Mouse (Mus musculus) intestine, embryonic 14.5 days (tissue): Measurements from ENCODE around the gene BC034090. TPM values are rescaled to one million over a fixed set of nuclear protein-coding genes. Genes with fewer than 3 reads are reported as not detected.

Experiments used
- ATAC-seq: fragments of 200-750 bp; cut with Nextera tagmentation; replicated peaks from 2 replicates; pipeline ENCODE4 v1.8.0; 2017; ENCODE audit warnings: low read depth, moderate number of reproducible peaks, moderate TSS enrichment, moderate library complexity; ENCODE audit not compliant: low FRiP score, low TSS enrichment
- DNase-seq: peaks from one replicate; pipeline ENCODE4 v3.0.0-alpha.2; 2018; ENCODE audit warnings: low spot score
- H3K27ac ChIP-seq: fragments of 300-500 bp; sonication (generic); 2 replicates; pipeline ENCODE4 v1.5.1; 2014; ENCODE audit warnings: low read depth, mild to moderate bottlenecking, control low read depth
- H3K27me3 ChIP-seq: fragments of 300-500 bp; sonication (generic); replicated peaks from 2 replicates; pipeline ENCODE4 v1.6.1; 2014; ENCODE audit warnings: low read length, control low read depth; ENCODE audit not compliant: control insufficient read depth, insufficient read depth
- H3K36me3 ChIP-seq: fragments of 300-500 bp; sonication (generic); 2 replicates; pipeline ENCODE4 v1.6.1; 2014; ENCODE audit warnings: low read length, control low read depth; ENCODE audit not compliant: control insufficient read depth, insufficient read depth
- H3K4me1 ChIP-seq: fragments of 300-500 bp; sonication (generic); replicated peaks from 2 replicates; pipeline ENCODE4 v1.6.1; 2014; ENCODE audit warnings: low read length, control low read depth, mixed read lengths; ENCODE audit not compliant: control insufficient read depth, insufficient read depth
- H3K4me2 ChIP-seq: fragments of 300-500 bp; sonication (generic); 2 replicates; pipeline ENCODE4 v1.6.1; 2014; ENCODE audit warnings: low read length
- H3K4me3 ChIP-seq: fragments of 300-500 bp; sonication (generic); 2 replicates; pipeline ENCODE4 v1.5.1; 2014; ENCODE audit warnings: low read depth, low read length, control low read depth, mixed read lengths
- H3K9ac ChIP-seq: fragments of 300-500 bp; sonication (generic); 2 replicates; pipeline ENCODE4 v1.6.1; 2014; ENCODE audit warnings: mild to moderate bottlenecking, low read length
- H3K9me3 ChIP-seq: fragments of 300-500 bp; sonication (generic); 2 replicates; pipeline ENCODE4 v1.6.1; 2016; ENCODE audit warnings: low read length, control low read depth; ENCODE audit not compliant: control insufficient read depth
- WGBS: fragments of 180-500 bp; shearing (Covaris S2); extraction: QIAGEN DNeasy Blood & Tissue Kit; methylation state at CpG from one replicate; pipeline ENCODE4 v1.1.7; 2014; 5-methylcytosine and 5-hydroxymethylcytosine counted together
- polyA plus RNA-seq: library from polyadenylated mRNA; unstranded; fragments of >200 nt; fragmentation: Nextera tagmentation; extraction: Ambion mirVana; gene quantifications from 2 replicates; pipeline ENCODE4 v1.2.1, GENCODE M21; 2014

The BC034090 gene
- polyA plus RNA-seq, 1 experiment from 2014 or later, result 2.5 TPM

DNA sequence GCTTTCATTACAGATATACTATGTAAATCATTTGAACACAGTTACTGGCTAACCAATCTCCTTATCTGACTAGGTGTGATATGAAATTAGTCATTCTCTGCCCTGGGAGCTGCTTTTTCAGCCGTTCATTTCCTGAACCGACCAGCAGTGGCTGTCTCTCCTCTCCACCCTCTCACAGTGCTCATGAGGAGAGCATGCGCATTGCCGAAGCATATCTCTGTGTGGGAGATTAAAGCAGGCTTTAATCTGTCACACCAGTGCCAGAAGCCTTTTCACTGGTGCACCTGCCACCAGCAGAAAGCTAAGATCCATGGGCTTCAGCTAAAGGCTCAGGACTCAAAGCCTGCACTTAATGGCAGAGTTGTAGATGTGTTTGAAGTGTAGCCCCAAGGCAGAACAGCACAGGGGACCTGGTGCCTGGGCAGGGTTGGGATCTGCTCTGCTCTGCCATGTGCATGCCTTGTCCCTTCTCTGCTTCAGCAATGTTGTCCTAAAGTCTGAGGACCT is 42.8 kb downstream of the BC034090 start:
- Histone ChIP-seq H3K4me3 (no peak overlapping the region), H3K36me3 (peaks cover 32% of the 10 kb centered on the region), H3K9ac (no peak overlapping the region), H3K4me2 (no peak overlapping the region), H3K4me1 (peaks cover 10% of the 10 kb centered on the region), H3K9me3 (no peaks in the 10 kb centered on the region), H3K27me3 (no peaks in the 10 kb centered on the region), H3K27ac (no peak overlapping the region)
- WGBS, result 68% methylated on average over 4 of the region's 4 CpGs
- ATAC-seq (peak; percentile 60; the same call in 1 of the 2 replicates), DNase-seq (no peak)

DNA sequence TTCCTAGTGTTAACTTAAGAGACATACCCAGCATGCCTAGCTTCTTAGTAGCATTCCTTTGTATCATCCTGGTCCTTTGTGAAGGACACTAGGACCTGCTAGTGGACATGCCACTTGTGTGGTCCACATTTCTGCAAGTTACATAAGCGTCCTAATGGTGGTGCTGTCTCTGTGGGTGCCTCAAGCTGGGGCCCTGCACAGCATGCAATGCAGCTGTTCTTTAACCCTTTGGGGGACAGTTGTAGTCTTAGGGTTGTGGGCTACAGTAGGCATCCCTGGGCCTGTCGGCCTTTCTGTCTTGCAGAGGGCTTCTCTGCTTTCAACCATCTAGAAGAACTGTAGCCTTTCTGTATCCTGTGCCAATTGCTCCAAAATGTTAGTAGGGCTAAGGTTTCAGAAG is 43.3 kb downstream of the BC034090 start:
- peaks cover 32% of the 10 kb centered on the region for H3K36me3 ChIP-seq
- no peak overlapping the region for H3K9ac ChIP-seq
- no peak overlapping the region for H3K4me3 ChIP-seq
- no peak for DNase-seq
- no peaks in the 10 kb centered on the region for H3K9me3 ChIP-seq
- no peak overlapping the region for H3K4me2 ChIP-seq
- no peaks in the 10 kb centered on the region for H3K27me3 ChIP-seq
- ATAC-seq, result peak; percentile 6; the same call in 1 of the 2 replicates
- WGBS, result 63% methylated on average over 2 of the region's 2 CpGs
- no peak overlapping the region for H3K27ac ChIP-seq
- peaks cover 10% of the 10 kb centered on the region for H3K4me1 ChIP-seq

DNA sequence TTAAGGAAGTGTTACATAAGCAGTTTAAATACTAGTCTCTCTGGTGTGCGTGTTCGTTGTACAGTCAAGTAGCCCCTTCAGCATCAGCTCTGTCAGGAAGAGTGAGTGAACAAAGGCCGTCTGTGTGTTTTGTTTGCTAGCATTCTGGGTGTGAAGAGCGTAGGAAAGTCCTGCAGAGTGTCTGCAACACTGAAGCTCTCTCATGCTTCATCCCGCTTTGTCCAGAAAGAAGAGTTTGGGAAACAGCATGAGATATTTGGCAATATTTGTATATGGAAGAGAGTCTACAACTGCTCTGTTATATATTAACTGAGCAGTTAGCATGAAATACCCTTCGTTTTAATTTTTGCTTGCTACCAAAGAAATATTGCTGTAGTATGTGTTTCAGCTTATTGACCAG is 44.7 kb downstream of the BC034090 start:
- DNase-seq (no peak), ATAC-seq (no peak)
- 79% methylated on average over 6 of the region's 6 CpGs for WGBS
- Histone ChIP-seq H3K9me3 (no peaks in the 10 kb centered on the region), H3K4me1 (peaks cover 4% of the 10 kb centered on the region), H3K4me3 (no peak overlapping the region), H3K4me2 (no peak overlapping the region), H3K9ac (no peak overlapping the region), H3K27ac (no peak overlapping the region), H3K36me3 (peaks cover 43% of the 10 kb centered on the region), H3K27me3 (no peaks in the 10 kb centered on the region)

DNA sequence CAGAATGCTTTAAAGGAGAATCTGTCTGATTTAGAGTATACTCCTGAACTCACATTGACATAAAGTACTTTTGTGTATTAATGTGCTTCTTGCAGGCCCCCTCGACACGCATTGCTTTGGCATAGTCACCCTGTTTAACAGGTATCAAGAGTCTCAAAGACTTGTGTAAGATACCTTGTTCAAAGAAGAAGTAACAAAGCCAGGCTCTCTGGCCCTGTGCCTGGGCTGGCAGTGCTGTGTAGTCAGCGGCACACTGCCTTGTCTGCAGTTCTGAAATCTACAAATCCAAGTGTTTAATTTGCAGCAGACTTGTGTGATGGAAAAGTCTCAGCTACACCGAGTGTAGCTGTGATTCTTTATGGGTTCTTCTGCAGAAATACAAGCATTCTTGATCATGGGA is 47.6 kb downstream of the BC034090 start:
- Histone ChIP-seq H3K9me3 (no peaks in the 10 kb centered on the region), H3K27me3 (no peaks in the 10 kb centered on the region), H3K36me3 (peaks cover 52% of the 10 kb centered on the region), H3K4me2 (no peak overlapping the region), H3K27ac (no peak overlapping the region), H3K9ac (no peak overlapping the region), H3K4me3 (no peak overlapping the region), H3K4me1 (no peaks in the 10 kb centered on the region; the same call in 1 of the 2 replicates)
- ATAC-seq (no peak), DNase-seq (no peak)
- WGBS, result 88% methylated on average over 4 of the region's 4 CpGs

DNA sequence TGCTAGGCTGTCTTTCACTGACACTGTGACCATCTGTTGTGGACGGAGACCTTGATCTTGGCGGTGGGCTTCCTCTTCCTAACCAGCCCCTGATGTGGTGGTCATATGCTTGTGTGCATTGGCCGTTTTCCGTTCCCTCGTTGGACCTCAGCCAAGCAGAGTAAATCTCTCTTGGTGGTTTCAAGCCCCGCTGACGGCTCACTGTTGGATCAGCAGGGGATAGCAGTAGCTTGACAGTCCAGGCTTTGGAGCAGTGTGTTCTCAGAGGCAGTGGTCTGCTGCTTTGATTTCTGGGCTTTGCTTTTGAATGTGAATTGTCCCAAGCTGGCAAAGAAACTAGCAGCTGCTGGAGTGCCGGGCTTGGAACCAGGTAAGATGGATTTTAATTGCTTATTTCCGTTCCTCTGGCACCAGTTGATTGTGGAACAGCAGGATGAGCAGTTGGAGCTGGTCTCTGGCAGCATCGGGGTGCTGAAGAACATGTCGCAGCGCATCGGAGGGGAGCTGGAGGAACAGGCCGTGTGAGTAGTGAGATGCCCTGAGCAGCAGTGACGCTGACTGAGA is 51.4 kb downstream of the BC034090 start:
- H3K36me3 ChIP-seq, result peaks cover 63% of the 10 kb centered on the region
- no peak overlapping the region for H3K4me2 ChIP-seq
- DNase-seq (no peak), ATAC-seq (no peak)
- H3K4me3 ChIP-seq, result no peak overlapping the region
- 0 out of 2 replicates have a peak overlapping the region, but pooled peaks have one; percentile 11 for H3K27ac ChIP-seq
- 77% methylated on average over 15 of the region's 15 CpGs for WGBS
- H3K9ac ChIP-seq, result no peak overlapping the region
- no peaks in the 10 kb centered on the region; the same call in 1 of the 2 replicates for H3K4me1 ChIP-seq
- H3K9me3 ChIP-seq, result no peaks in the 10 kb centered on the region
- no peaks in the 10 kb centered on the region for H3K27me3 ChIP-seq

DNA sequence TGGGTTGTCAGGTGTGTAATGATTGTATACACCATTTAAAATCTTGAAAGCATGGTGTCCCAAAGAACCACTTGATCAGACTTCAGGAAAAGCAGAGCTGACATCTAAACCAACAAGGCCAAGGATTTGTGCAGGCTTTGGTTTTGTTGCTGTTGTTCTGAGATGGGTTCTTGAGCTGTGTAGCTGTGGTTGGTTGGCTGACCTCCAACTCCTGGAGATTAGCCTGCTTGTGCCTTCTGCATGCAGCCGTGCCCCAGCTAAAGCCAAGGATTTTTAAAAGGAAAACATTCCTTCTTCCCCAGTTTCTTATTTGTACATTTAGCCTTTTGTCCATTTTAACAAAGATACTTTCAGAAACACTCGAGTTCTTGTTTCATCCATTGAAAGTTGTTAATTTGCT is 52.6 kb downstream of the BC034090 start:
- no peak overlapping the region for H3K4me2 ChIP-seq
- H3K9ac ChIP-seq, result no peak overlapping the region
- H3K27me3 ChIP-seq, result no peaks in the 10 kb centered on the region
- no peaks in the 10 kb centered on the region for H3K9me3 ChIP-seq
- H3K27ac ChIP-seq, result no peak overlapping the region
- H3K4me3 ChIP-seq, result no peak overlapping the region
- peaks cover 63% of the 10 kb centered on the region for H3K36me3 ChIP-seq
- 88% methylated on average over 2 of the region's 2 CpGs for WGBS
- H3K4me1 ChIP-seq, result no peaks in the 10 kb centered on the region; the same call in 1 of the 2 replicates
- ATAC-seq, result no peak
- DNase-seq, result no peak

DNA sequence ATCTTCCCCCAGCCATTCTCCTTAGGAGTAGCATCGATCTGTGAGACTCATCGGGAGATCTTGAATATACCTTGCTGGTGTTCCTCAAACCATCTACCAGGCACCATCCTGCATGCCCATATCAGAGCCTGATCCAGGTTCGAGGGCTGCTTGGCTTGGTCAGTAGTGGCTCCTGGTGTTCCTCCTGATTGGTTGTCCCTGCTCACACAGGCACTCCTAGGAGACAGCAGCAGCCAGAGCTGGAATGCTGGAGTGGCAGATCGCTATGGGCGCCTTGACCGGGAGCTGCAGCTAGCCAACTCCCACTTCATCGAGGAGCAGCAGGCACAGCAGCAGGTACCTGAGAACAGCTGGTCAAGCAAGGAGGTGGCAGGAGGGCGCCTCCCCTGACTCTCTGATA is 53.0 kb downstream of the BC034090 start:
- DNase-seq (no peak), ATAC-seq (no peak)
- H3K36me3 ChIP-seq, result peaks cover 66% of the 10 kb centered on the region
- no peak overlapping the region for H3K4me3 ChIP-seq
- 91% methylated on average over 8 of the region's 8 CpGs for WGBS
- no peak overlapping the region for H3K9ac ChIP-seq
- H3K27me3 ChIP-seq, result no peaks in the 10 kb centered on the region
- H3K27ac ChIP-seq, result no peak overlapping the region
- H3K9me3 ChIP-seq, result no peaks in the 10 kb centered on the region
- no peaks in the 10 kb centered on the region; the same call in 1 of the 2 replicates for H3K4me1 ChIP-seq
- no peak overlapping the region for H3K4me2 ChIP-seq

DNA sequence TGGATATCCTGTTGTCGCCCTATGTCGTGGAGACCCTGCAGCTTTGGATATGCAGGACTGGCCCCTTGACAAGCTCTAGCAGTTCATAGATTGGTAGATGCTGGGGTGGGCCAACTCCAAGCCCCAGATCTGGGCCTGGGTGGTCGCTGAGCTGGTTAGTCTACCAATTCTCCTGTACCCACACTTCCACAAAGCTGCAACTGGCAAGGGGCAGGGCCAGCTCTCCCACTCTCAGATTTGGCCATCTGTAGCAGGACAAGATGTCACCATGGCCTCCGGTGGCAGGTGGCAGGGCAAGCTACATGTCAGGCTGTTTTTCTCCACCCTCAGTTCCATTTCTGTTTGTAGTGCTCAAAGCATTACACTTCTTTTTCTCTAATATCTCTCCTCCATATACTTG is 55.6 kb downstream of the BC034090 start:
- Histone ChIP-seq H3K27me3 (no peaks in the 10 kb centered on the region), H3K4me3 (no peak overlapping the region), H3K4me2 (no peak overlapping the region), H3K27ac (no peak overlapping the region), H3K4me1 (no peaks in the 10 kb centered on the region; the same call in 1 of the 2 replicates), H3K9ac (no peak overlapping the region), H3K36me3 (peaks cover 47% of the 10 kb centered on the region), H3K9me3 (no peaks in the 10 kb centered on the region)
- DNase-seq, result no peak
- 94% methylated on average over 4 of the region's 4 CpGs for WGBS
- ATAC-seq, result no peak

DNA sequence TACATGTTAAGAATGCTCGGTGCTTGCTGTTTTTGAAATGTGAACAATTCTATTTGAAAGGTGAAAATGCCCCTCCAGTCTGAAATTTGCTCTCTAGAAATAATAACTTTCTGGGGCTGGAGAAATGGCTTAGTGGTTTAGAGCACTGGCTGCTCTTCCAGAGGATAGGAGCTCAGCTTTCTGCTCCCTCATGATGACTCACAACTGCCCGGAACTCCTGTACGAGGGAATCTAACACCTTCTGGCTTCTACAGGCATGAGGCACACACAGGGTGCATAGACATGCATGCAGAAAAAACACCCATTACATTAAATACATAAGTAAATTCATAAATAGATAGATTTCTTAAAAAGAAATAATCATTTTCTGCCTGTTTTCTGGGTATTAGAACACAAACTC is 60.1 kb downstream of the BC034090 start:
- Histone ChIP-seq H3K4me2 (no peak overlapping the region), H3K4me1 (no peaks in the 10 kb centered on the region), H3K27ac (no peak overlapping the region), H3K9ac (no peak overlapping the region), H3K9me3 (no peaks in the 10 kb centered on the region), H3K36me3 (peaks cover 37% of the 10 kb centered on the region), H3K4me3 (no peak overlapping the region), H3K27me3 (no peaks in the 10 kb centered on the region)
- ATAC-seq, result no peak
- DNase-seq, result no peak
- WGBS, result 83% methylated on average over 3 of the region's 3 CpGs
